Mouse (Mus musculus) adrenal gland, postnatal 10 days (tissue): ENCODE measurements around the gene Etv2. TPM values are rescaled to one million over a fixed set of nuclear protein-coding genes. Genes with fewer than 3 reads are reported as not detected.

Experiments used
- DNase-seq: peaks from one replicate; pipeline ENCODE4 v3.0.0; 2021; ENCODE audit warnings: mixed read lengths
- long read RNA-seq, 2 experiments: library from polyadenylated mRNA; stranded (forward); transcript quantifications; one replicate each; pipeline ENCODE4 v2.0.0; 2021
- total RNA-seq, 2 experiments: library from RNA; stranded (reverse); gene quantifications; 2 replicates each; pipeline ENCODE4 v1.2.3; 2021

Gene Etv2
- total RNA-seq: not detected
- long read RNA-seq, experiment 1: 0 reads
- long read RNA-seq, experiment 2: 0 reads

- no peak for DNase-seq
These were observed at the start of gene Etv2 for GRCm38 (mm10) chr7:30635752-30636151. Gene Etv2, minus strand, starts transcription at chr7:30635852.

GRCm38 (mm10) chr7:30683425-30683824 lies 47.8 kb upstream of the Etv2 start:
- no peak for DNase-seq

- DNase-seq: peak; percentile 44
These were observed 46.2 kb upstream of the Etv2 start for GRCm38 (mm10) chr7:30681897-30682296.

GRCm38 (mm10) chr7:30678263-30678975 lies 42.8 kb upstream of the Etv2 start:
- peak; percentile 89 for DNase-seq

GRCm38 (mm10) chr7:30671480-30671879 lies 35.8 kb upstream of the Etv2 start, which contains the start of gene Pmis2:
Gene Pmis2, minus strand, starts transcription at chr7:30671605.
- no peak for DNase-seq

GRCm38 (mm10) chr7:30669229-30669628 lies 33.6 kb upstream of the Etv2 start:
- DNase-seq: peak; percentile 9

GRCm38 (mm10) chr7:30665321-30665720 lies 29.7 kb upstream of the Etv2 start:
- DNase-seq: peak; percentile 17

- peak; percentile 95 for DNase-seq
These were observed 29.0 kb upstream of the Etv2 start, which contains the start of gene Haus5 for GRCm38 (mm10) chr7:30664529-30665200. Gene Haus5, minus strand, starts transcription at chr7:30664994.

- peak; percentile 98 for DNase-seq
These were observed 14.2 kb upstream of the Etv2 start, which contains the start of gene Rbm42 for GRCm38 (mm10) chr7:30649591-30650540. Gene Rbm42, minus strand, starts transcription at chr7:30650317.

- DNase-seq: no peak
These were observed 3.4 kb upstream of the Etv2 start for GRCm38 (mm10) chr7:30639083-30639482.

- no peak for DNase-seq
These were observed 743 bp upstream of the Etv2 start for GRCm38 (mm10) chr7:30636395-30636794.

GRCm38 (mm10) chr7:30634621-30635020 lies 1.0 kb downstream of the Etv2 start:
- peak; percentile 71 for DNase-seq

- DNase-seq: no peak
These were observed 1.8 kb downstream of the Etv2 start for GRCm38 (mm10) chr7:30633762-30634412.

- no peak for DNase-seq
These were observed 6.6 kb downstream of the Etv2 start for GRCm38 (mm10) chr7:30629013-30629412.

- no peak for DNase-seq
These were observed 9.0 kb downstream of the Etv2 start for GRCm38 (mm10) chr7:30626647-30627046.

- DNase-seq: peak; percentile 90
These were observed 9.9 kb downstream of the Etv2 start, which contains the start of gene Cox6b1 for GRCm38 (mm10) chr7:30625530-30626384. Gene Cox6b1, minus strand, starts transcription at chr7:30626151.

- DNase-seq: peak; percentile 54
These were observed 16.4 kb downstream of the Etv2 start for GRCm38 (mm10) chr7:30619202-30619601.

- no peak for DNase-seq
These were observed 17.0 kb downstream of the Etv2 start for GRCm38 (mm10) chr7:30618658-30619057.

- DNase-seq: peak; percentile 65
These were observed 20.4 kb downstream of the Etv2 start for GRCm38 (mm10) chr7:30615049-30615760.

- no peak for DNase-seq
These were observed 21.2 kb downstream of the Etv2 start for GRCm38 (mm10) chr7:30614454-30614853.
